Mouse (Mus musculus) layer of hippocampus, postnatal 14 days (tissue): ENCODE results near the gene Tdrd6. TPM values are rescaled to one million over a fixed set of nuclear protein-coding genes. Genes with fewer than 3 reads are reported as not detected.

Experiments
- DNase-seq, 2 experiments: peaks; one replicate each; pipeline ENCODE4 v3.0.0; 2021 to 2022; ENCODE audit warnings: low spot score in 2 of 2, mixed read lengths in 1 of 2
- total RNA-seq, 2 experiments: library from RNA; stranded (reverse); gene quantifications; 2 replicates each; pipeline ENCODE4 v1.2.3; 2021

The Tdrd6 gene
- total RNA-seq, 2 experiments from 2014 or later = 0.38 to 0.55 TPM

GRCm38 (mm10) chr17:43619156-43619555 is 10.9 kb downstream of the Tdrd6 start:
- DNase-seq = no peak

GRCm38 (mm10) chr17:43612221-43612620 is 17.9 kb downstream of the Tdrd6 start:
- DNase-seq = no peak

DNA sequence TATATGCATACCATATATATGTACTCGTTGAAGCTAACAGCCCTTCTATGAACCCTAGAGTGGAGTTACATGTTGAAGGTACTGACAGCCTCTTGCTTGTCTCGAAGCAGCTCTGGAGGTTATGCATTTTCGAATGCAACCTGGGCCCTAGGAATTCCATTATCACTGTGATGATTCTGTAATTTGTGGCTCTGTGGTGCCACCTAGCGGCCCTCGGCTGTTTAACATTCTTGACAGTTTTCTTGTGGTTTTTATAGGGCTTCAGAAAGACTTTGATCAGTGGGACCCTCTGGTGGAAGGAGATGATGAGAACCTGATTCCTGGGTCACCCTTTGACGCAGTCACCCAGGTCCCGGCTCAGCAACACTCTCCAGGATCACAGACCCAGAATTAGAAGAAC is 18.5 kb downstream of the Tdrd6 start:
- DNase-seq = peak; percentile 57 to 66

DNA sequence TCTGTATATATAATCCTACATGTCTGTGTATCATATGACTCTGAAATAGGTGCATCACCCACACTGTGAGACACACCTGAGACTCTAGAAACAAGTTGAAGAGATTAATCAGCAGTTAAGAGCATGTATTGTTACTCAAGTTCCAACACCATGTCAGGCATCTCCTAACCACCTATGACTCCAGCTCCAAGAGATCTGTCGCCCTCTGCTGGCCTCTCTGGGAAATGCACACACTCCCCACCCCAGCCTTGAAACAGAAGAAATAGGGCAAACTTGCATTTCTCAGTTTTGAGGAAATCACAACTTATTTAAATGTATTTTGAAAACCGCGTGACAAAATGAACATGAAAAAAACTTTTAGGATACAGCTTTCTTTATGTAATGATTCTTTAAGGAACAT is 23.4 kb downstream of the Tdrd6 start:
- DNase-seq = peak; percentile 65 to 70

DNA sequence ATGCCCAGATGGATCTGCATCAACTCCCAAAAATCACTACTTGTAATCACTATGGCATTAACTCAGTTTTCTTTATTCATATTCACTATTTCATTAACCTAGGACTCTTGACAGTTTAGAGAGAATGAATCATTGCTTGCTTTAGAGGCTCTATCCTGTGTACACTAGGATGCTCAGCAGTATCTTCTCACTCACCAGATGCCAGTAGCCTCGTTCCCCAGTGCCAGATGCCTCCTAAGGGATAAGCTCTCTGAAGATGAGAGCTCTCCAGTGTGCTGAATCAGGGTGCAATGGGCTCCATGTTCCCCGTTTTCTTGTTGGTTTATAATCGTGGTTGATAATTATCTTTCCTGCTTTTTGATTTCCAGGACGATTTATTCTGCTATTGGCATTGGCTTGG is 31.4 kb downstream of the Tdrd6 start:
- no peak for DNase-seq

- DNase-seq = no peak
Measured at GRCm38 (mm10) chr17:43597742-43598141, 32.4 kb downstream of the Tdrd6 start.

DNA sequence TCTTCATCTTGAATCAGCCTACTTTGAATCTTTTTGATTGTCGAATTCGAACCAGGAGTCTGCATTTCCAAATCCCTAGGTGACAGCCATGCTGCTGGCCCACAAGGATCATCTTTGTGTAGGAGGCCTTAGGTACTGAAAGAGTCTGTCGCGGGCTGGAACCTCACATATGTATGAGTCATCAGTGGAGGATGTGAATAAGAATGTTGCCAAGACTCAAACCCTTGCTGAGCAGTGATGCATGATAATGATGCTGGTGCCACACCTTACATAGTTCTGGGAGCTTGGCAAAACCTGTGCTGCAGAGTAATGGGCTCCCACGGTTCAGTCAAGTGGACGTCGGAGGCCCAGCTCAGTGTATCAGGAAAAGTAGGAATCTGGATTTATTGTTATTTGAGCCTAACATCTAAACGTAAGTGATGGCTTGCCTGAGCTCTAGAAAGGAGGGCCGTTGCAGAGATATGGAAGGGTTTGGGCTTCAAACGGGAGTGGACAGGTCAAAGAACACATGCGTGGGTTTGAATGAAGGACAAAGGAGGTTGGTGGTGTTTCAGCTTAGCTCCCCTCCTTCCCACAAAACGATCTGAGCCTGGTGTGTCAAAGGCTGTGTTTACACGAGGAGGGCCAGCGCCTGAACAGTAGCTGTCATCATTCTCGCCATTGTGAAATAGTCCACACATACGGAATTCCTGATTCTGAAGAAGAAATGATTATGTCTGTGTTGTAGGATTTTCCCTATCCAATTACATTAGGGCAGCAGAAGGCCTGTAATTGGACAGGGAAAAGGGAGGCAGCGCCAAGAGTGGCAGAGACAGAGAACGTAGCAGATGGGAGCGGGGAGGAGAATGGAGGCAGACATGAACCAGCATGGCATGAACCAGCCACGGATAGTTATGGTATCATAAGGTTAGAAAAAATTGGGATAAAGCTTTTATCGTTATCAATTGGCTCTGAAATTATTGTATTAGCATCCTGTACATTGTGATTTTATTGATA is 37.5 kb downstream of the Tdrd6 start:
- peak in 1 of 2 experiments; percentile 66 for DNase-seq

- no peak for DNase-seq
Measured at GRCm38 (mm10) chr17:43590531-43590930, 39.6 kb downstream of the Tdrd6 start.

GRCm38 (mm10) chr17:43589750-43590149 is 40.3 kb downstream of the Tdrd6 start:
- no peak for DNase-seq

- no peak for DNase-seq
Measured at GRCm38 (mm10) chr17:43587278-43587677, 42.8 kb downstream of the Tdrd6 start.

GRCm38 (mm10) chr17:43584771-43585170 is 45.3 kb downstream of the Tdrd6 start:
- no peak for DNase-seq

- DNase-seq = no peak
Measured at GRCm38 (mm10) chr17:43581012-43581467, 49.1 kb downstream of the Tdrd6 start.

- DNase-seq = no peak
Measured at GRCm38 (mm10) chr17:43580456-43580855, 49.6 kb downstream of the Tdrd6 start.

- DNase-seq = no peak
Measured at GRCm38 (mm10) chr17:43573624-43574073, 56.5 kb downstream of the Tdrd6 start.

- DNase-seq = no peak
Measured at GRCm38 (mm10) chr17:43569287-43569686, 60.8 kb downstream of the Tdrd6 start.

DNA sequence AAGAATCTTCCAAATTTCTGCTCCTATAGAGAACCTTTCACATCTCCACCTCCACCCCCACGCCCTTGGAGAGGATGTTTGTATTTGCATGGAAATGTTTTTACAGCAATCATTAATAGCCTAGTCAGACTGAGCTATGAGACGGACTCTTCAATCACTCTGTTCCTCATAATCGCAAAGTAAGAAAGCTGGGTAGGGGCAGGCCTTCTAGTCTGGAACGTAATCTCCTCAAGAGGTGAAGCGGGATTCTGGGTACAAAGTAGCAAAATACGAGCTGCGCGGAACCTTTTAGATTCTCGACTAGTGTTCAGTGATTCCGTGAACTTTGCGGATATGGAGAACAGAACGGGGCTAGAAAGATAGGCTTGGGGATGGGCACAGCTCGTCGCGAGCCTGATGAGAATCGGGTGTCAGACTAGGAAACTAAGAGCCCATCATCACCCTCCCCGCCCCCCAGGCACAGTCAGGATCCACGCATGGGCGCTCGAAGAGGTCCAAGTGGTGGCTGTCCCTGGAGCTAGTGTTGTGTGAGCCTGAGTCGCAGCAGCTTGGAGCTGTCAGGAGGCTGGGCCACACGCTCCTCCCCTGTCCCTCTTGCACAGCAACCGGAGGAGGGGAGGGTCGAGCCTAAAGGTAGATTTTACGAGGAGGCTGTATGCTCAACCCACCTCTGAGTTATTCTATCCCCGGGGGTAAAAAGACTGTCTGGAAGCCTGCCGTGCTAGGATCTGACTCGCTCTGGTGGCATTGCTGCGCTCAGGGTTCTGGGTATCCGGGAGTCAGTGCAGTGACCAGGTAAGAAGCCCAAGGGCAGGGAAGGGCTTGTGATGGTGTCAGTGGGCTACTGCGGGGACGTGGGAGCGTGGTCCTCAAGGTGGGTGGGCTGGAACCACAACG is 61.9 kb downstream of the Tdrd6 start, which contains the start of gene Pla2g7:
Gene Pla2g7, plus strand, starts transcription at position 107 of the 897 bp plus-strand sequence.
- DNase-seq = peak; percentile 39 to 60

DNA sequence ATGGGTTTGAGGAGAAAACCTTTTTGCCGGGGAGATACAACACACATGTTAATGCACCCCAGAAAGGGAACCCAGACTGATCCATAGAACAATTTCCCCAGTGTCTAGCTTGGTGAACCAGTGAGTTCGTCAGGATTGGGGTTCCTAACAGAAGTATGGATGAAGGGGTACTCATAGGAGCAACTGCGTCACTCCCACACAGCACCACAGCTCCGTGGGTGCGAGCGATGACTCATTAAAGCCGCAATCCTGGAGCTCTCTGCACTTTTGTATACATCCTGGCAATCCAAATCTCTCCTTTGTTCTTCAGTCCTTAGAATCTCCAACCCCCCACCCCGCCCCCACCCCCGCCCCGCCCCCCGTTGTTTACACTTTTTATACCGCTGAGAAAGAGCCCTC is 62.5 kb downstream of the Tdrd6 start:
- DNase-seq = no peak
